Mouse (Mus musculus) heart, postnatal 36 days (tissue): Measurements from ENCODE around the gene Gm20696. TPM values are rescaled to one million over a fixed set of nuclear protein-coding genes. Genes with fewer than 3 reads are reported as not detected.

ENCODE experiments used
- DNase-seq, 2 experiments: peaks; one replicate each; pipeline ENCODE4 v3.0.0; 2021 to 2022
- intact Hi-C: fragments of 180-260 bp; cut with DNase I; formaldehyde crosslinking; loops from one replicate; pipeline ENCODE4 v1.15.1; 2025
- total RNA-seq, 2 experiments: library from RNA; stranded (reverse); gene quantifications; 2 replicates each; pipeline ENCODE4 v1.2.3; 2021

Gene Gm20696
- total RNA-seq, 2 experiments from 2014 or later, result 2.4 to 2.5 TPM

GRCm38 (mm10) chr6:99276297-99276653 lies 390.3 kb downstream of the Gm20696 start:
- DNase-seq, result no peak

GRCm38 (mm10) chr6:99275381-99276296 lies 391.0 kb downstream of the Gm20696 start:
- no peak for DNase-seq
- intact Hi-C loops, result no loop called here

More at GRCm38 (mm10) chr6:99276297-99276653, 390.3 kb downstream of the Gm20696 start:
- intact Hi-C loops, result no loop called here

DNA sequence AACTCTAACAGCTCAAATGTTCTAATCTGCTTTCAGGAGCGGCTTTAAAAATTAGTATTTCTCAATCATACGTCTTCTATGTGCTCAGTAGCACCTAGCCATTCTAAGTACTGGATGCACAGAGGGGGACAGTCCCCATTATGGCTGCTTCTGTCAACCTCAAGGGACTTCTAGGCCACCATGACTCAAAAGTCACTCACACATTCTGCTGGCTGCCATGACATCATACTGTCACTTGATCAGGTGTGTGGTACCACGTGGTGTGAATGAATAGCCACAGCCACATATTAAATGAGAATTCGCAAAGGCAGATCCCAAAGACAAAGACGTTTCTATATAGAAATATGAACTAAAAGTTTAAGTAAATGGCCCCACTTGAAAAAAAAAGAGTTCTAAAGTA lies 391.9 kb downstream of the Gm20696 start:
- no peak for DNase-seq
- intact Hi-C loops, result no loop called here

- intact Hi-C loops, result no loop called here
- no peak for DNase-seq
Observed at GRCm38 (mm10) chr6:99274222-99274621, 392.4 kb downstream of the Gm20696 start.

DNA sequence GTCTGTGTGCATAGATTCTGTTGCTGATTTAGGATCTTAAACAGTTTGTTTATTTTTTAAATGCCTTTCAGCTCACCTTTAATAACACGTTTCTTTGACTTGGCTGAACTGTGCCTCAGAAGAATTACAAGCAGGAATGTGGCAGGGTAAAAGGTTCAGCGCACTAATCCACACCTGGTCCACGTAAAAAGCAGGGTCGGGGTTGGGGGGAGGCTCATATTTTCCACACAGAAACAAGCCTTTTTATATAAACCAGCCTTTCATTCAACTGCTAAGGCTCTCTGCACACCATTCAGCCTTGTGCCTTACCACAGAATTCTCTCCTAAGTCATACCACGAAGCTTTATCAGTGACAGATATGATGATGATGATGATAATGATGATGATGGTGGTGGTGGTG lies 393.4 kb downstream of the Gm20696 start:
- intact Hi-C loops, result no loop called here
- DNase-seq, result no peak

DNA sequence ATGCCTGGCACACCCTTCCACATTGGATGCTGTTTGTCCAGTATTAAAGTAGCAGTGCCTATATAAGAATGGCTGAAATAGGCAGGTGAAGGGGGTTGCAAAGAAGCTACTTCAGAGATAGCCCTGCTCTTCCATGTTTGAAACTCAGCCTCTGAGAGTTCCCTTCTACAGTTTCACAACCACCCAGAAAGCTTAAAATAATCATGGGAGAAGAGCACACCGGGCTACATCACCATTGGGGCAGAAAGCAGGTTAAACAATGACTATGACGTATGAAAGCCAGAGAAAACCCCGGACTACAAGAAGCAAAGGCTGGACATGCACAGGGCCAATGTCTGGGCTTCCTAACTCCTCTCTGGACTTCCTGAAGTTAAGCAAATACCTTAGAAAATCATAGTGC lies 394.4 kb downstream of the Gm20696 start:
- DNase-seq, result no peak
- intact Hi-C loops, result no loop called here

GRCm38 (mm10) chr6:99271741-99272140 lies 394.9 kb downstream of the Gm20696 start:
- DNase-seq, result no peak
- intact Hi-C loops, result no loop called here

DNA sequence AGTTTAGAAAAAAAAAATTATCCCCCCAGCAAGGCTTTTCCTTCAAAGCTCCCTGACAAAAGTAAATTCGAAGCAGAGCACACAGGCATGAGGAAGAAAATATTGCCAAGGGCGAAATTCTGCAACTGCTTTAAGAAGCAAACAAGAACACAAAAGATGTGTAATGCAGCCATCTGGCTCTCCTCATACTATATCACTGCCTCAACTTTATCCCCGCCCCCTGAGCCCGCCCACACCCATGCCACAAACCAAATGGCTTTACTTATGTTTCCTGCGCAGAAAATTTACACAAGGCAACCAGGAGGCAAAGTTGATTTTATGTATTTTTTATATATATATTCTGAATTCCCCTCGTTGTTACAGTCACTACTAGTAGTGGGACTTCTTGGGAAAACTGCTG lies 396.7 kb downstream of the Gm20696 start:
- DNase-seq, result no peak
- intact Hi-C loops, result loop anchor here (5.0 kb wide), 1 partner anchor 117 kb away; no protein-coding TSS in a partner anchor

- intact Hi-C loops, result loop anchor here (5.0 kb wide), 1 partner anchor 119 kb away; no protein-coding TSS in a partner anchor
- DNase-seq, result no peak
Observed at GRCm38 (mm10) chr6:99268171-99269061, 398.2 kb downstream of the Gm20696 start.

GRCm38 (mm10) chr6:99265945-99266656 lies 400.5 kb downstream of the Gm20696 start:
- DNase-seq, result peak; percentile 32 to 35
- intact Hi-C loops, result loop anchor here (2.0 to 5.0 kb wide), 2 partner anchors 37 to 121 kb away; no protein-coding TSS in a partner anchor

DNA sequence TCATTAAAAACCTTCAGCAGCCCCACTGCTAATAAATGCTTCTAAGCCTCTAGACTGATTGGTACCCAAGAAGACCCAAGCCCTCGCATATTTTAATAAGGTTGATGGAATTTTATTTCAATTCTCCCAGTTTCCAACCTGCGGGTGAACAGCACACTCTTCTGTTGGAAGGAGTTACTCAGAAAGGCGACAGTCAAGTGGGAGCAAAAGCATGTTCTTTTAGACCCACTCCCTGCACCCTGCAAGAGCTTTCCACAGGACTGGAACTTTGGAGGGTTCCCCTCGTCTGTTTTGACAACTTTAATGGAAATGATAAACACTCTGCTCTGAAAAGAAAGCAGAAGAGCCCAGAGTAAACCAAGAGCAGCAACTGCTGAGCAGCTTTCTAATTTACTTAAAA lies 401.4 kb downstream of the Gm20696 start:
- intact Hi-C loops, result loop anchor here (5.0 kb wide), 1 partner anchor 122 kb away; no protein-coding TSS in a partner anchor
- no peak for DNase-seq

- DNase-seq, result no peak
- intact Hi-C loops, result loop anchor here (5.0 kb wide), 2 partner anchors 123 to 292 kb away; no protein-coding TSS in a partner anchor
Observed at GRCm38 (mm10) chr6:99264192-99265093, 402.2 kb downstream of the Gm20696 start.

DNA sequence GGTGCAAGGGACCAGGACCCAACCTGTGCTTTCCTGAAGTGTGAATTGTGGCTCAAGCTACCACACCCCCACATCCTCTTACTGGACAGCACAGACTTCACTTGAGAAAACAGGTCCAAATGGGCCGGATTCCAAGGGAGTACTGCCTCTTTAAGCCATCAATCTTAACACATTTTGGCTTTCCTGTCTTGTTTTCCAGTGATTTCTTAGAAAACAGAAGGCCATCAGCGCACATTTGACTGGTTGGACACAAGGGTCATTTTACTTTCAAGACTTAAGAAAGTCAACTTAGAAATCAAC lies 402.8 kb downstream of the Gm20696 start:
- intact Hi-C loops, result loop anchor here (5.0 kb wide), 1 partner anchor 292 kb away; no protein-coding TSS in a partner anchor
- DNase-seq, result no peak

- DNase-seq, result no peak
- intact Hi-C loops, result loop anchor here (5.0 kb wide), 1 partner anchor 291 kb away; no protein-coding TSS in a partner anchor
Observed at GRCm38 (mm10) chr6:99263061-99263885, 403.3 kb downstream of the Gm20696 start.

DNA sequence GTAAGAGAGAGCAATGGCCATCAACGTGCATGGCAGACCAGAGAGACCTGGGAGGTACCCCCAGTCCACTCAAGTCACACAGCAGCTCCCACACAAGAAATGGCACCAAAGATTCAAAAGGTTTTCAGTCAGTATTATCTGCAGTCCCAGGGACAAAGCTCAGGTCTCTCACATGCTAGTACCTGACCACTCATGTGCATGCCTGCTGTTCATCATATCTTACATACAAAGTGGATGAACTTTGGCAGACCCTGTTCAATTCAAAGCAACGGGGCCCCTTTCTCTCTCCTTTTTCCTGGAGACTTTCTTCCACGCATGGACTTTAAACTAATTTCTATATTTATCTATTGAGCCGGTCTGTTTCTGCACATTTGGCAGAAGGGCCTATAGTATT lies 404.9 kb downstream of the Gm20696 start:
- intact Hi-C loops, result loop anchor here (5.0 kb wide), 1 partner anchor 289 kb away; no protein-coding TSS in a partner anchor

DNA sequence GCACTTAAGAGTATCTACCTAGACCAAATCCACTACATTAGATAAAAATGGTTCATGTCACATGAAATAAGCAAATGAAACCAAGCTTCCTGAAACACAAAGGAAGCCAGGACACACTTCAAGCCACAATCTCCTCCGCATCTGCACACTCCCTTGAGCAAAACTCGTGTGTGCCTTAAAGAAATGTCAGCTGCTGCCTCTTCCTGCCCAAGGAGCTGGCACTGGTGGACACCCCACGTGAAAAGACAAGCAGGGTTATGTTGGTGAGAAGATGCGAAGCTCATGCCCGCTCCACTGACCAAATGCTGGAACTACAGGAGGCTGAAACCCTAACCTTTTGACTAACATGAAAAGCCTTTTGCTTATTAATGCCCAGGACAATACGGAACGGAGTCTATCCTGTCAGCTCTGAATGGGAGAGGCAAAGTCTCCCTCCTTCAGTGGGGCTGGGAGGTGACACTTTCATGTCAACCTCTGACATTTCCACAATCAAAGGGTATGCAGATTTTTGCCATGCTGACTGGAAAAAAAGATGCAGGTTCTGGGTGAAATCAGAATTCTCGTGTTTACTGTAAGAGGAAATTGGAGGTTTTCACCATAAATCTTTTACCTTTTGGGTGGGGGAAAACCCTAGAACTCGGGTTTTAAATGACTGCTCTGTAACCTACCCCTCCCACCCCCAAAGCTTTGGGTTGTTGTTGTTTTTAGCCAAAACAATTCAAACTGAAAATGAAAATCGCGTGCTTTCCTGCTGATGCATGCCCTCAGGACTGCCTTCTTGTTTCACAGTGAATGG lies 405.5 kb downstream of the Gm20696 start:
- intact Hi-C loops, result loop anchor here (5.0 kb wide), 1 partner anchor 289 kb away; no protein-coding TSS in a partner anchor
- no peak for DNase-seq

More for the DNA sequence above, 404.9 kb downstream of the Gm20696 start:
- no peak for DNase-seq

DNA sequence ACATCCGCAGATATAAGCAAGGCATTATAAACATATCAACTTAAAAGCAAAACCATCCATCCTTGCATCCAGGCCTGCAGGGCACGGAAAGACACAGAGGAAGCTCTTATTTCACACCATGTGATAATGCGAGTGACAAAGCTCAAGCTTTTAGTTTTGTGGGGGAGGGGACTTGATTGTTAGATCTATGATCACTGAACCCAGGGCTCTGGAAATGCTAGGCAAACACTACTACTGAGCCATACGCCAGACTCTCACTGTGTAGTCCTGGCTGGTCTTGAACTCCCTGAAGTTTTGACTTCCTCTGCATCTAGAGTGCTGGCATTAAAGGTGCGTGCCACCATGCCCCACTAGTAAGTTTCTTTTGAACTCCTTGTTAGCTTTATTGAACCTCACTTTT lies 408.3 kb downstream of the Gm20696 start:
- intact Hi-C loops, result no loop called here

DNA sequence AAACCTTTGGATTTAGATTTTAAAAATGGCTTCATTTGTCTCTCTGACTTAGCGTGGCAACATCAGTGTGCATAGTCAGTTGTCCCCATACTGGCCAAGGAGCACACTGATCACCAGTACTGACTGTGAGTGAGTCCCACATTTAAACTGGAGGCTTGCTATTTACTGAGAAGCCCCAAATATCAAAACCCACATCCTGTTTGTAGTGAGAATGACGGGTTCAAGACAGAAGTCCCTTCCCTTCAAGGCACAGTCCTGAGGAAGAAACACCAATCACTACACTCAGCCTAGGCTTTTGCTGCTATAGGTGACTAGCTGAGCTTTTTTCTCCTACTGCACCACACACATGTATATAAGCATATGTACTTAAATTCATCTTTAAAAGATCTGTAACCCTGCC lies 408.9 kb downstream of the Gm20696 start:
- intact Hi-C loops, result no loop called here
- DNase-seq, result no peak

More for the DNA sequence above, 408.3 kb downstream of the Gm20696 start:
- no peak for DNase-seq
